Mouse (Mus musculus) cortical plate, adult 2 months (tissue): Measurements from ENCODE around the gene Slc25a22.

Experiments
- CTCF ChIP-seq: fragments of 200-500 bp; IDR thresholded peaks from 2 replicates; pipeline ENCODE4 v1.5.1; 2011; ENCODE audit warnings: mild to moderate bottlenecking, control low read depth, low read length; ENCODE audit not compliant: insufficient read depth; ENCODE audit errors: extremely low read depth
- POLR2A ChIP-seq: fragments of 200-500 bp; IDR thresholded peaks from 2 replicates; pipeline ENCODE4 v1.6.1; 2011; ENCODE audit warnings: mild to moderate bottlenecking, low read length, control low read depth; ENCODE audit not compliant: insufficient read depth; ENCODE audit errors: extremely low read depth

GRCm38 (mm10) chr7:141464603-141465201, 27.0 kb upstream of the Slc25a22 start:
- no peak for TF ChIP-seq CTCF
- TF ChIP-seq POLR2A, result no peak
